Mouse (Mus musculus) erythroblast, embryonic 14.5 days (primary cell): Measurements from ENCODE around the gene Plekha6.

Experiments used
- GATA1 ChIP-seq: IDR thresholded peaks from 2 replicates; pipeline ENCODE4 v1.6.1; 2012; ENCODE audit warnings: low read length, inconsistent platforms, mixed read lengths
- TAL1 ChIP-seq: IDR thresholded peaks from 3 replicates; pipeline ENCODE4 v1.6.1; 2012; ENCODE audit warnings: low read length, inconsistent platforms, mixed read lengths

- TF ChIP-seq TAL1 (no peak), GATA1 (no peak)
Measured at GRCm38 (mm10) chr1:133187948-133188680, 24.1 kb downstream of the Plekha6 start.
